Mouse (Mus musculus) midbrain, postnatal 0 days (tissue): ENCODE results near the gene Mpv17l2. TPM values are rescaled to one million over a fixed set of nuclear protein-coding genes. Genes with fewer than 3 reads are reported as not detected.

Experiments used
- ATAC-seq: fragments of 200-750 bp; cut with Nextera tagmentation; 2 replicates; pipeline ENCODE4 v1.8.0; 2017; ENCODE audit warnings: moderate number of reproducible peaks, mild to moderate bottlenecking, moderate TSS enrichment, moderate library complexity; ENCODE audit not compliant: low FRiP score
- DNase-seq: peaks from one replicate; pipeline ENCODE4 v3.0.0-alpha.2; 2015; ENCODE audit warnings: low spot score
- H3K27ac ChIP-seq: fragments of 300-500 bp; sonication (generic); 2 replicates; pipeline ENCODE4 v1.5.1; 2014; ENCODE audit warnings: low read depth, mild to moderate bottlenecking, low read length, mixed read lengths
- H3K27me3 ChIP-seq: fragments of 300-500 bp; sonication (generic); 2 replicates; pipeline ENCODE4 v1.6.1; 2014; ENCODE audit warnings: low read length, control low read depth, mixed read lengths; ENCODE audit not compliant: insufficient read depth
- H3K36me3 ChIP-seq: fragments of 300-500 bp; sonication (generic); 2 replicates; pipeline ENCODE4 v1.6.1; 2014; ENCODE audit warnings: low read length, control low read depth, mixed read lengths; ENCODE audit not compliant: insufficient read depth
- H3K4me1 ChIP-seq: fragments of 300-500 bp; sonication (generic); 2 replicates; pipeline ENCODE4 v1.6.1; 2014; ENCODE audit warnings: mild to moderate bottlenecking, control low read depth, antibody characterized with exemption, low read length, mixed read lengths; ENCODE audit not compliant: insufficient read depth
- H3K4me2 ChIP-seq: fragments of 300-500 bp; sonication (generic); 2 replicates; pipeline ENCODE4 v1.6.1; 2014; ENCODE audit warnings: low read depth, mild to moderate bottlenecking, low read length, mixed read lengths; ENCODE audit not compliant: poor library complexity, severe bottlenecking
- H3K4me3 ChIP-seq: fragments of 300-500 bp; sonication (generic); 2 replicates; pipeline ENCODE4 v1.5.1; 2014; ENCODE audit warnings: low read depth, mild to moderate bottlenecking, low read length, moderate library complexity
- H3K9ac ChIP-seq: fragments of 300-500 bp; sonication (generic); replicated peaks from 2 replicates; pipeline ENCODE4 v1.6.1; 2014; ENCODE audit warnings: mild to moderate bottlenecking, low read length, moderate library complexity, mixed read lengths; ENCODE audit not compliant: poor library complexity, severe bottlenecking
- H3K9me3 ChIP-seq: fragments of 300-500 bp; sonication (generic); 2 replicates; pipeline ENCODE4 v1.6.1; 2016; ENCODE audit warnings: low read length, control low read depth
- CTCF ChIP-seq: IDR thresholded peaks from 2 replicates; pipeline ENCODE4 v1.5.1; 2016; ENCODE audit warnings: antibody characterized with exemption, mild to moderate bottlenecking
- WGBS: fragments of 180-500 bp; shearing (Covaris S2); extraction: QIAGEN DNeasy Blood & Tissue Kit; methylation state at CpG from one replicate; pipeline ENCODE4 v1.1.7; 2014; 5-methylcytosine and 5-hydroxymethylcytosine counted together
- polyA plus RNA-seq: library from polyadenylated mRNA; unstranded; fragments of >200 nt; fragmentation: Nextera tagmentation; extraction: Ambion mirVana; gene quantifications from 2 replicates; pipeline ENCODE4 v1.2.1, GENCODE M21; 2015
- total RNA-seq: library from RNA; depleted of rRNA; stranded (reverse); fragments of >200 nt; gene quantifications from 2 replicates; pipeline ENCODE4 v1.2.3, GENCODE M21; 2014

The Mpv17l2 gene
- total and polyA plus RNA-seq, 2 experiments from 2014 or later, result 27.8 to 43.7 TPM

DNA sequence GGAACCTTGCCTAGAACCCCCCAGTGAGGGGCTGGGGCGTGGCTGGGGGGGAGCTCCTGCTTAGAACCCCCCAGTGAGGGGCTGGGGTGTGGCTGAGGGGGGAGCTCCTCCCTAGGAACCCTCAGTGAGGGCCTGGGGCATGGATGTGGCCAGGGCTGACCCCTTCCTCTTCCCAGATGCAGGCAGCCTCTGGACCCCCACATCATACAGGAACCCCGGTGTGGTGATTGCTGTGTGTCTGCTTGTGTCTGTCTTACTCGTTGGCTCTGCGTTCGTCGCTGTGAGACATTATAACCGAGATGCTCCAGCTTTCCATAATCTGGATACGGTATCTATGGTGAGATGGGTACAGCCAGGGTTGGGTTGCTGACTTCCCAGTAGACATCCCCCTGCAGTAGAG is 39.1 kb downstream of the Mpv17l2 start:
- Histone ChIP-seq H3K4me3 (no peak overlapping the region), H3K4me2 (no peak overlapping the region), H3K27me3 (no peaks in the 10 kb centered on the region), H3K9me3 (no peaks in the 10 kb centered on the region), H3K4me1 (no peaks in the 10 kb centered on the region), H3K36me3 (no peaks in the 10 kb centered on the region), H3K27ac (no peak overlapping the region), H3K9ac (no peak overlapping the region)
- no peak for DNase-seq
- WGBS, result 79% methylated on average over 8 of the region's 8 CpGs
- no peak for TF ChIP-seq CTCF
- ATAC-seq, result no peak

GRCm38 (mm10) chr8:70720739-70721138 is 40.0 kb downstream of the Mpv17l2 start:
- ATAC-seq, result 0 out of 2 replicates have a peak, but pooled peaks have one; percentile 39
- peak; percentile 84 for DNase-seq
- Histone ChIP-seq H3K4me1 (no peaks in the 10 kb centered on the region), H3K9me3 (no peaks in the 10 kb centered on the region), H3K27me3 (no peaks in the 10 kb centered on the region), H3K27ac (no peak overlapping the region), H3K9ac (no peak overlapping the region), H3K4me2 (no peak overlapping the region), H3K4me3 (no peak overlapping the region), H3K36me3 (no peaks in the 10 kb centered on the region)
- TF ChIP-seq CTCF, result peak; percentile 96
- 4% methylated on average over 3 of the region's 3 CpGs for WGBS

DNA sequence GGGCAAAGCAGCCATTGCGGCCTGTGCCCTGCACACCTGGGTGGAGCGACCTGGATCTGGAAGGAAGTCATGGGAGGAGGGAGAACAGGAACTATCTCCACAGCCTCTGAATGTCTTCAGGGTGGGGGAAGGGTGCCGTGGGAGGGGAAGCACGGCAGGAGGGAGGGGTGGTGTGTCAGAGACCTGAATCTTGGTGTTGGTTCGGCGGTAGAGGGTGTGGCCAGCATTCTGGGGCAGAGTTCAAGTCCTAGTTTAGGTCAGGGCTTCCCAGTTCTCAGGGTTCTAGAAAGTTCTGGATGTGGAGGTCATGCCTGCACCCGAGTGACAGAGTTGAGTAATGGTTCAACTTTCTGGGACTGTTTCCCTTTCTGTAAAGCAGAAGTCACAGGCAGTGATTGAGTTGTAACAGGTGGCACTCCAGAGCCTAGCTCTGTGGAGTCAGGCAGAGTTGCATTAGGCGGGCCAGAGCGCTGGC is 40.9 kb downstream of the Mpv17l2 start:
- ATAC-seq, result no peak
- H3K27ac ChIP-seq, result no peak overlapping the region
- H3K9ac ChIP-seq, result no peak overlapping the region
- no peaks in the 10 kb centered on the region for H3K9me3 ChIP-seq
- no peak for DNase-seq
- 71% methylated on average over 9 of the region's 9 CpGs for WGBS
- no peaks in the 10 kb centered on the region for H3K36me3 ChIP-seq
- no peak for TF ChIP-seq CTCF
- H3K4me2 ChIP-seq, result no peak overlapping the region
- H3K27me3 ChIP-seq, result no peaks in the 10 kb centered on the region
- H3K4me3 ChIP-seq, result no peak overlapping the region
- no peaks in the 10 kb centered on the region for H3K4me1 ChIP-seq

DNA sequence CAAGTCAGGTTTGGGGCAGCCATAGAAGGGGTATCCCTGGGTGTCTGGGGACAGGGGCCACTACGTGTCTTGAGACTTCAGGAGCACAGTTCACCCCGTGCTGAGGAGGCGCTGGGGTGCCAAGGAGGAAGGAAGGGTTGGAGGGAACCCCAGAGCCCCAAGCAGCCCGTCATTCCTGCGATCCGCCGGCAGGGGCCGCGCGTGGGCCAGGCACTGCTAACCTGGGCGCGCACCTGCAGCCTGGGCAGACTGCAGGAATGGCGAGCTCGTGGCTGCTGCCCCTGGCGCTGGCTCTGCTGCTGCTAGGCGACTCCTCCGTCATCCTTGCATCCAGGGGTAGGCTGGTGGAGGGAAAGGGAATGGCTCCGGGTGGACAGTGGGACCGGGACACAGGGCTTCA is 42.4 kb downstream of the Mpv17l2 start, which contains the start of gene Gm3336:
Gene Gm3336, plus strand, starts transcription at position 247 of the 400 bp plus-strand sequence.
- H3K27ac ChIP-seq, result no peak within 1 kb of the TSS
- peak; percentile 41 for DNase-seq
- WGBS, result under 1% methylated on average over 19 of the region's 19 CpGs
- H3K9me3 ChIP-seq, result no peaks in the 10 kb centered on the region
- no peak within 1 kb of the TSS for H3K4me2 ChIP-seq
- peak; percentile 81 for TF ChIP-seq CTCF
- H3K4me1 ChIP-seq, result no peaks in the 10 kb centered on the region
- H3K4me3 ChIP-seq, result no peak within 1 kb of the TSS
- no peaks in the 10 kb centered on the region for H3K36me3 ChIP-seq
- no peaks in the 10 kb centered on the region for H3K27me3 ChIP-seq
- ATAC-seq, result peak; percentile 22; the same call in 1 of the 2 replicates
- H3K9ac ChIP-seq, result no peak within 1 kb of the TSS

GRCm38 (mm10) chr8:70716521-70717400 is 44.0 kb downstream of the Mpv17l2 start:
- Histone ChIP-seq H3K36me3 (no peaks in the 10 kb centered on the region), H3K9ac (no peak overlapping the region), H3K27ac (no peak overlapping the region), H3K4me3 (no peak overlapping the region), H3K4me1 (no peaks in the 10 kb centered on the region), H3K27me3 (no peaks in the 10 kb centered on the region), H3K9me3 (no peaks in the 10 kb centered on the region), H3K4me2 (no peak overlapping the region)
- no peak for TF ChIP-seq CTCF
- 88% methylated on average over 40 of the region's 40 CpGs for WGBS
- ATAC-seq, result no peak
- DNase-seq, result no peak

- Histone ChIP-seq H3K27me3 (no peaks in the 10 kb centered on the region), H3K9ac (no peak overlapping the region), H3K27ac (no peak overlapping the region), H3K4me2 (no peak overlapping the region), H3K4me1 (no peaks in the 10 kb centered on the region), H3K36me3 (no peaks in the 10 kb centered on the region), H3K9me3 (no peaks in the 10 kb centered on the region), H3K4me3 (no peak overlapping the region)
- DNase-seq, result no peak
- WGBS, result 65% methylated on average over 2 of the region's 2 CpGs
- no peak for TF ChIP-seq CTCF
- ATAC-seq, result no peak
Observed at GRCm38 (mm10) chr8:70715086-70715485, 45.7 kb downstream of the Mpv17l2 start.
